Mouse (Mus musculus) heart, postnatal 36 days (tissue): ENCODE results near the gene Galnt7. TPM values are rescaled to one million over a fixed set of nuclear protein-coding genes. Genes with fewer than 3 reads are reported as not detected.
A peak's percentile ranks its signal among the peaks of the same experiment; 100 is the strongest.
"Not testable (repeated sequence)": the region's sequence is repeated elsewhere in the genome, so short reads cannot be mapped to it uniquely, and the experiment has no call there.

Experiments
- DNase-seq, 2 experiments: peaks; one replicate each; pipeline ENCODE4 v3.0.0; 2021 to 2022
- intact Hi-C: fragments of 180-260 bp; cut with DNase I; formaldehyde crosslinking; loops from one replicate; pipeline ENCODE4 v1.15.1; 2025
- total RNA-seq, 2 experiments: library from RNA; stranded (reverse); gene quantifications; 2 replicates each; pipeline ENCODE4 v1.2.3; 2021

The Galnt7 gene
- total RNA-seq, 2 experiments from 2014 or later: 3.9 to 5.9 TPM

DNA sequence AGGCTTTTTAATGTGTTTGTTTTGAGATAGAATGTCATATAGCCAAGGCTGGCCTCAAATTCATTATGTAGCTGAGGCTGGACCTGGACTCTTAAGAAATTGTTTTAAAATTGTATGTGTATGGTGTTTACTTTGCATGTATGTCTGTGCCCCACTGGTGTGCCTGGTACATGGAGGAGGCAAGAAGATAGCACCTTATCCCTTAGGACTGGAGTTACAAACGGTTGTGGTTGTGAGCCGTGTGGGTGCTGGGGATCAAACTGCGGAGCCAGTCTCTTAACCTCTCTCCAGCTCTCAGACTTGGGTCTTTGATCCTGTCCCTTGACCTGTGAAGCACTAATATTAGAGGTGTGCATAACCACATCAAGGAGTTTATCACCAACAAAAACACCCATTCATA lies 106.0 kb downstream of the Galnt7 start:
- intact Hi-C loops: no loop called here
- DNase-seq: no peak

DNA sequence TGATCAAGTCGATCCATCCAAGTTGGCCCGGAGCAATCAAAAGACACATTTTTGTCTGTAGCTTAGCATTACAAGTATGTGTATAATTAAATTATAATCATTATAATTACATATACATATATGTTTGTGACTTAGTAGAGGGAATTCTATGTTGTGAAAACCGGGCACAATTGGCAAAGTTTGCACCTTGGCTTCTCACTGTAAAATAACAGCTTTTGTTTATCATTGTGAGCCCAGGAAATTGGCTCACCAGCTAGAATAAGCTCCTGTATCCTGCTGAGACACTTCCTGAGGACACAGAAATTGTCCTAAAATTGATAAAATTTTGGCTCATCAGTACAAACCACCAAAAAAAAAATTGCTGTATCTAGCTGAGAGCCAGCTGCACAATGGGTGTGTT lies 106.4 kb downstream of the Galnt7 start:
- no peak for DNase-seq
- intact Hi-C loops: no loop called here

DNA sequence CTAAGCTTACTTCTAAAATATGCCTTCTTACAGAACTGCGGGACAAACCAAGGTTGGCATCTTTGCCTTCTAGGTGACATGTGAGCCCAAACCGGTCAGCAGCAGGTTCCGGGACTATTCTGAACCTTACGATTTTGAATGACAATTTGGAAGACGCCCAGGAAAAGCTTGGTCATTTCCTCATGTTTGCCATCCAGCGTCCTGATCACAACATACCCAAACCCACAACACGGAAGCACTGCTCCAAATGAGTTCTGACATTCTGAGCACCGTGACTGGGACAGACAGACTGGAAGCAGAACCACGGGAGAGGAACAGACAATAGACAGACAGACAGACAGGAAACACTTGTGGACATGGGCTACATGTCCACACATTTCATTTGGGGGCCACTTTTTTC lies 111.4 kb downstream of the Galnt7 start:
- peak in 1 of 2 experiments; percentile 7 for DNase-seq
- intact Hi-C loops: loop anchor here (2.0 kb wide), 2 partner anchors 31 to 249 kb away; no protein-coding TSS in a partner anchor

DNA sequence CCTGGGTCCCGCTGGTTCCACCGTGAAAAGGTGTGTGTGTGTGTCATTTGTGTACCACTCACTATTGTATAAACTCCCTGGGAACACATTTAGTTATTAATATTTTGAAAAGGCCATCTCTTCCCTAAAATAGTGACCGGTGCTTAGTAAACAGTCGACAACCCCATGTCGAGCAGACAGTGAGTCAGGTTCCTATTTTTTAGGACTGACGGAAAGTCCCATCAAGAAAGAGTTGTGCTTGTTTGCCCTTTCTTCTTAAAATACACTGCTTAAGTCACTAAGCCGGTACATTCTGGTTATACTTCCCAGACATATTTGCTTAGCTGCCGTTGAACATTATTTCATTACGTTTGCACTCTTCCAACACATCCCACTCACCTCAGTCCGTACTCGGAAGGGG lies 111.9 kb downstream of the Galnt7 start:
- DNase-seq: no peak
- intact Hi-C loops: loop anchor here (1.0 to 2.0 kb wide), 3 partner anchors 32 to 259 kb away; no protein-coding TSS in a partner anchor

DNA sequence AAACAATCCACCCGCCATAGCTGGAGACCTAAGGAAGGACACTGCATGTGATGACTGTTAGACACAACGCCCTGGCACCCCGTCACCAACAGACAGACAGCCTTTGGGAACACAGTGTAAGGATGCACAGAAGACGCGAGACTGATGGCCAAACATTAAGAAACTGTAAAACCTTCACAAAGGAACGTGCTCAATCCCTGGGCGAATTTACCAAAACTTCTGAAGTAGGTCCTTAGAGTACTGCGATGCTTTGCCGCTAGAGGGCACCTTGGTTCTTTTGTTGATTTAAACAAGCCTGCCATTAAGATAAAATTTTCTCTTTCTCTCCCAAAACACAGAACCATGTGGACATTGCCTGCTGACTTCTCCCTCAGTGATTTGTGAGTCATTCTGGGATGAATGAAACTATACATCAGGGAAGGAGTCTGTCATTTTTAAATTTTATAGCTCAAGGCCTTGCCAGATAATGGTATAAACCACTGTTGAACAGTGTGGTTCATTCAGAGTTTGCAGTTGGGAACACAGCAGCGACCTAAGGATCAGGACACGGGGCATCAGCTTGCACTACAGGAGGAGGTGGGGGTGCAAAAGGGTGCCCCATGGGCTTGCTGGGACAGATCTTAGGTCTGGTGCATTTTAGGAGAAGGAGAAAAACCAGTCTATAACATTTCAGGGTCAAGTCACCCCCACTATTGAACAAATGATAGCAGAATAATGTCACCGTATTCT lies 112.6 kb downstream of the Galnt7 start:
- intact Hi-C loops: loop anchor here (1.0 to 2.0 kb wide), 3 partner anchors 33 to 260 kb away; no protein-coding TSS in a partner anchor
- peak; percentile 68 to 78 for DNase-seq

DNA sequence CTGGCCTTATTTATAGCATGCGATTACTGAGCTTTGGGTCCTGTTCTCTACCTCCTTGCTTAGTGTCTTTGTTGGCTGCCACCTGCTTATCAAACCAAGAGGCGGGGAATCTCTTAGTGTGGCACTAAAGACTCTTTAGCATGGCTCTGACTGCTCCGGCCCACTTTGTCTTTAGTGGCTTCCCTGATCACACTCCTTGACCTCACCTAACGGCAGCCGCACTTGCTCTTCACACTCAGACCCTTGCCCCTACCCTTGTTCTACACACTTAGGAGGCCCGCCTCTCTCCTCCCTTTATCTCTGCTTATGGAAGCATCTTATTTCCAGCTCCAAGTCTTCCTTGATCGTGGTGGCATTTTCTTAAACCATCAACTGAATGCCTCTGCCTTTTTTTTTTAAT lies 114.2 kb downstream of the Galnt7 start:
- intact Hi-C loops: loop anchor here (10.0 kb wide), 2 partner anchors 654 to 854 kb away; no protein-coding TSS in a partner anchor
- no peak for DNase-seq

DNA sequence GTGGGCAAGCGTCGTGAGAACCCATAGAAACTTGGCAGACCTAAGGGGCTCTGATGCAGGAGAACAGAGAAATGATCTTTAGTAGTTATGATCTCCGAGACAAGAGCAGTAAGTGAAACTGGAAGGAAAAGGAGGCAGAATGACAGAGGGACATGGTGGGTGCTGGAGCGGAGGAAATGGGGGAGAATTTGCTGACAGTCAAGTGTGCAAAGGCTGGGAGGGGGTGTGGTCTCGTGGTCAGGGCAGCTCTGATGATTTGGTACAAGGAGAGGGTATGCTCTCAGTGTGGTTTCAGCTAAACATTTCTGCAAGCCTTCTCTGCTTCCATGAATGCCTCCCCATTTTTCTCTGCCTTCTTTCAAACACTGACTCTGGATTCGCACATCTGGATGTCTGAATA lies 116.7 kb downstream of the Galnt7 start:
- intact Hi-C loops: loop anchor here (10.0 kb wide), 2 partner anchors 651 to 851 kb away; no protein-coding TSS in a partner anchor
- DNase-seq: no peak

DNA sequence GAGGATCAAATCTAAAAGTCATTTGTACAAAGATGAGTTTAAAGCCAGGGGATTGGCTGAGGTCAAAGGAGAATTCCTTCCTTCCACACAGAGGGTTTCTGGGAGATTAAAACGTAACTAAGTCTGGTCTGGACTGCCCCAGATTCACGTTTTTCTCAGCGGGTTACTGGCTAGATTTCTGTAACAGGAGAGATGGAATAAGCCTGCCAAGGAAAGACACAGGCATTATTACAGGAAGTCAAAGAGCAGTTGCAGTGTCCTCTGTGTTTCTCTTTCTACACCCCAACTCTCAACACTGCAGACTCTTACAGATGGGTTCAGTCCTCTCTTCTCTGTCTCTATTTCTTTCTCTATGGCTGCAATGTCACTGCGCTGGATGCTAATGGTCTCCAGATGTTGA lies 118.3 kb downstream of the Galnt7 start:
- intact Hi-C loops: loop anchor here (5.0 to 10.0 kb wide), 3 partner anchors 182 to 850 kb away; no protein-coding TSS in a partner anchor

DNA sequence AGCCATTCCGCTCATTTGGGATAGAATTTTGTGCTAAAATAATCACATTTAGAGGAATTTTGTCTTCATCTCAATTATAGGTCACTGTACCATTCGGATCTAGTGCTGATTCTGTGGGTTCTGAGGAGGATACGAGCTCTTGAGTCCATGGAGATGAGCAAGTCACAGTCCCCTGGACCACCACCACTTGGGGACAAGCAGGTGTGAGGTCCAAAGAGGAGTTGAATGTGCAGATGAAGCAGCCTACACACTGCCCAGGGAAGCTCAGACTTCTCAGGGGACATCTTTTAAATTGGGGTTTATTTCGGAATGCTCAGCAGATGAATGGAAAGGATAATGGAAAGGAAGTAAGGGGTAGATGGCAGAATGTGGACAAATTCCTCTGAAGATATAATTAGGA lies 119.7 kb downstream of the Galnt7 start:
- no peak for DNase-seq
- intact Hi-C loops: loop anchor here (5.0 to 10.0 kb wide), 3 partner anchors 181 to 848 kb away; no protein-coding TSS in a partner anchor

More for the DNA sequence above, 118.3 kb downstream of the Galnt7 start:
- DNase-seq: no peak

DNA sequence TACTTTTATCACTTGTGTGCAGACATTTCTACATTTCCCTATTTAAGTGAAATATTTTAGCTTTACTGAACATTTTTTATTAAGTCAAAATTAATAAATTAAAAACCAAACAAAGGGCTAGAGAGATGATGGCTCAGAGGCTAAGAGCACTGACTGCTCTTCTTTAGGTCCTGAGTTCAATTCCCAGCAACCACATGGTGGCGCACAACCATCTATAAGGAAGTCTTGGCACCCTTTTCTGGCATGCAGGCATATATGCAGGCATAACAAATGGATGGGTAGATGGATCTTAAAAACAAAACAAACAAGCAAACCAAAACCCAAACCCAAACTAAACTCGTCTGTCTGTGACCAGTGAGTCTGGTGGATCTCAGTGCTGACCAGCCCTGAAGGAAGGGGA lies 120.6 kb downstream of the Galnt7 start:
- no peak for DNase-seq
- intact Hi-C loops: loop anchor here (5.0 to 10.0 kb wide), 3 partner anchors 180 to 847 kb away; no protein-coding TSS in a partner anchor

DNA sequence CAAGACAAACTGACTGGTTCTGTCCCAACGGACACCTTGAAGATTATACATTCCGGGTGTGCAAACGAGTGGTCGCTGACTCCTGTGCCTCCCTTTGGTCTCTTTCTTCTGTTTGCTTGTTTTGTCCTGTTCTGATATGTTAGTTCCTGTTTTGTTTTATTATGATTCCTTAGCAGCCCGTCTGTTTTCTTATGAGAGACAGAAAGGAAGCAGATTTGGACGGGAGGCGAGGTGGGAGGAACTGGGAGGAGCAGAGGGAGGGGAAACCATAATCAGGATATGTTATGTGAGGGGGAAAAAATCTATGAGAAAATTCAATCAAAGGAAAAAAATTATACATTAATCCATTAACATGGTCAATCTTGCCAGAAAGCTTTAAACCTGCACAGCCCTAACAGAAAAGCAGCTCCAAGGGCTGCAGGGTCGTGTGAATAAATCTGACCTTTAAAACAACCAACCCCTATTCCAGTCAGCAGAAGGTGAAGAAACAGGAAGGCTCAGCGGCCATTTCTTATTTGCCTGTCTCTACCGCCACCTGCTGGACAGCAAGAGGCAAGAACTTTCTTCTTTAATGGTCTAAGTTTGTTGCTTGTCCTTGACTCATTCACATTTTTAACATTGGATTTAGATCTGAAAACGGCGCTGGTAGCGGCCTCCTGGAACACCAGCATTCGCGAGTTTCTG lies 122.0 kb downstream of the Galnt7 start:
- peak; percentile 88 for DNase-seq
- intact Hi-C loops: loop anchor here (1.0 to 10.0 kb wide), 4 partner anchors 102 to 846 kb away; no protein-coding TSS in a partner anchor

DNA sequence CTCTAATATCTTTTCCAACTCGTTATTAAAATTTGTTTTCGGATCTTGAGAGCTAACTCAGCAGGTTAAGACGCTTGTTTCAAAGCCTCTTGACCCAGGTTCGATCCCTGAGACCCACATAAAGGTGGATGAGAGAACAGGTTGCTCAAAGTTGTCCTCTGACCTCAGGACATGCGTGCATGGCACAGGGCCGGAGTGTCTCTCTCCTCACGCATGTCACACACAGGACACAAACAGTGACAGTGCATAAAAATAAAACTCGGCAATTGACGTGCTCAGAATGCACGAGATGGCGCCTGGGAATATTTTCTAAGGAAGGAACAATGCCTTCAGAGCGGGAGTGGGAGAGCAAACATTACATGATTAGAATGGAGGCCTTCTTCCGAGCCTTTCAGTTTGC lies 122.6 kb downstream of the Galnt7 start:
- intact Hi-C loops: loop anchor here (5.0 to 10.0 kb wide), 3 partner anchors 178 to 845 kb away; no protein-coding TSS in a partner anchor

DNA sequence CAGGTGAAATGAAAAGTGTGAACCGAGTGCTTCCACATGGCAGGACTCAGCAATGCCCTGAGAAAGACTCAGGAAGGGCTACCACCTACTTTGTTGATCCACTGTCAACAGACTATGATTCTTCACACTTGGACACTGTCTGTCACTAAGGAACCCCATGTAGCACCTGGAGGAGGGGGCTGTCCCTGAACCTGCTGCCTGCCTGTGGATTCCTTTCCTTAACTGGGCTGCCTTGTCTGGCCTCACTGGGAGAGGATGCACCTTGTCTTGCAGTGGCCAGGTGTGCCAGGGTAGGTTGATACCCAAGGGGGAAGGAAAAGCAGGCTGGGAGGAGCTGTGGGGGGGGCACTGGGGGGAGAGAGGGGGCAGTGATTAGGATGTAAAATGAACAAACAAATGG lies 124.8 kb downstream of the Galnt7 start:
- DNase-seq: no peak

More for the DNA sequence above, 122.6 kb downstream of the Galnt7 start:
- no peak for DNase-seq

DNA sequence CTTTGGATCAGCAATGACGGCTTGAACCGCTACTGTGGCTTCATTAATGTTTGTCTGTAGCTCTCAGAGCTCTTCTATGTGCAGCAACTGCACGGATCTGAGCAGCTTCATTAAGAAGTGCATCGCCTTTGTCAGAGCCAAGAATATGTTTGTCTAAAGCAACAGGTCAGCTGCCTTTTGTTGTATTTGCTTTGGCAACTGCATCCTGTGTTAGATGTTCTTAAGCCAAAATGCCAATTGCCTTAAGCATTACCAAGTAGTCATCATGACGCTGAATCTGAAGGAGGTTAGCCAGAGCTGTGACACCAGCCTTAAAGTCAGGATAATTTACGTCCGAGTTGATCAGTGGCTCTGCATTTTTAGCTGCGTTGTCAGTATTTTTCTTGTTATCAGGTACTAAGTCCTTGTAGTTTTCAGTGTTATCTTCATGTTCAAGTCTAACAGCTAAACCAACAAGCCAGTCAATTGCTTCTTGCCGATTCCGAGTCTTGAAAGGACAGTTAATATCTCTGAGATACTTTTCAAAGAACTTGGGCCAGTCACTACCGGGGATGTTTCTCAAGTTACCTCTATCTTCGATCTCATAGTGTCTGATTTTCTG lies 132.5 kb downstream of the Galnt7 start:
- no peak for DNase-seq
- intact Hi-C loops: loop anchor here (10.0 kb wide), 1 partner anchor 795 kb away; no protein-coding TSS in a partner anchor

More for the DNA sequence above, 124.8 kb downstream of the Galnt7 start:
- intact Hi-C loops: loop anchor here (2.0 to 10.0 kb wide), 2 partner anchors 15 to 803 kb away; no protein-coding TSS in a partner anchor

DNA sequence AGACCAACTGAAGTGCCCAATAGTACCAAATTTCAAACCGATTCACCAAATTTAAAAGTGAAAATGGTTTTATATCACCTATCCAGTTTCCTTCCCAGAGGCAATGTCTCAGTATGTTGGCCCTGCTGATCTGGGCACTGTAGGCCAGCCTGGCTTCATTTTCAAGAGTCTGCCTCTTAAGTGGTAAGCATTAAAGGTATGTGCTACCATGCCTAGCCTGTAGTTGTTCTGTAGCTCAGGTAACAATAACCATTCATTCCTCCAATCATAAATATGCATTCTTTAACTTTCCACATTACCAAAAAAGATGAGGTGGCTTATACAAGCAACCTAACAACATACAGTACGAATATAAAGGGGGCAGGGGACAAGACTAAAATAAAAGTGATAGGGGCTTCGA lies 135.1 kb downstream of the Galnt7 start:
- intact Hi-C loops: no loop called here
- DNase-seq: no peak

DNA sequence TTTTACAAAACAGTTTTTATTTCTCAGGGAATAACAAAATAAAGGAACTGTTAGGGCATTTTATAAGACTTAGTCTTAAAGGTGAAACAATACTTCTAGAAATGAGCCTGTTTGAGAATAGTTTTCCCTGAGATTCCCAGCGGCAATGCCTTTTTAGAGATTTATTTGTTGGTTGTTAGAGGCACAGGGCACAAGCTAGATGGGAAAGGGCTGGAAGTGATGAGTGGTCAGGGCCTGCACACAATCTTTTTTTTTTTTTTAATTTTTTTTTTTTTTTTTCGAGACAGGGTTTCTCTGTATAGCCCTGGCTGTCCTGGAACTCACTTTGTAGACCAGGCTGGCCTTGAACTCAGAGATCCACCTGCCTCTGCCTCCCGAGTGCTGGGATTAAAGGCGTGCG lies 136.1 kb downstream of the Galnt7 start:
- DNase-seq, intact Hi-C loops: not testable (repeated sequence)

DNA sequence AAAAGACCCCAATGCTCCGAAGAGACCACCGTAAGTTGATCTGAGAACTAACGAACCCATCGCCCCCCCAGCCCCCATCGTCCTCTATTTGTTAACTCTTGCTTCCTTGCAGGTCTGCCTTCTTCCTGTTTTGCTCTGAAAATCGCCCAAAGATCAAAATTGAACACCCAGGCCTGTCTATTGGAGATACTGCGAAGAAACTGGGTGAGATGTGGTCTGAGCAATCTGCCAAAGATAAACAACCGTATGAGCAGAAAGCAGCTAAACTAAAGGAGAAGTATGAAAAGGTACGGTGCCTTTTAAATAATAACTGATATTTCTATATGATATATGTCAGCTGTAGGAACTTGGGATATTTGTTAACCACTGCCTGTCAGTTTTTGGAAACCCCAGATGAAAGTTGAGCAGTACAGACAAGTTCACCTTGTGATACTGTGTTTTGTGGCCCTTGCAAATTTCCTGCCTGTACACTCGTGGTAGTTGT lies 139.6 kb downstream of the Galnt7 start:
- intact Hi-C loops: loop anchor here (2.0 to 5.0 kb wide), 3 partner anchors 16 to 156 kb away; no protein-coding TSS in a partner anchor
- DNase-seq: not testable (repeated sequence)

DNA sequence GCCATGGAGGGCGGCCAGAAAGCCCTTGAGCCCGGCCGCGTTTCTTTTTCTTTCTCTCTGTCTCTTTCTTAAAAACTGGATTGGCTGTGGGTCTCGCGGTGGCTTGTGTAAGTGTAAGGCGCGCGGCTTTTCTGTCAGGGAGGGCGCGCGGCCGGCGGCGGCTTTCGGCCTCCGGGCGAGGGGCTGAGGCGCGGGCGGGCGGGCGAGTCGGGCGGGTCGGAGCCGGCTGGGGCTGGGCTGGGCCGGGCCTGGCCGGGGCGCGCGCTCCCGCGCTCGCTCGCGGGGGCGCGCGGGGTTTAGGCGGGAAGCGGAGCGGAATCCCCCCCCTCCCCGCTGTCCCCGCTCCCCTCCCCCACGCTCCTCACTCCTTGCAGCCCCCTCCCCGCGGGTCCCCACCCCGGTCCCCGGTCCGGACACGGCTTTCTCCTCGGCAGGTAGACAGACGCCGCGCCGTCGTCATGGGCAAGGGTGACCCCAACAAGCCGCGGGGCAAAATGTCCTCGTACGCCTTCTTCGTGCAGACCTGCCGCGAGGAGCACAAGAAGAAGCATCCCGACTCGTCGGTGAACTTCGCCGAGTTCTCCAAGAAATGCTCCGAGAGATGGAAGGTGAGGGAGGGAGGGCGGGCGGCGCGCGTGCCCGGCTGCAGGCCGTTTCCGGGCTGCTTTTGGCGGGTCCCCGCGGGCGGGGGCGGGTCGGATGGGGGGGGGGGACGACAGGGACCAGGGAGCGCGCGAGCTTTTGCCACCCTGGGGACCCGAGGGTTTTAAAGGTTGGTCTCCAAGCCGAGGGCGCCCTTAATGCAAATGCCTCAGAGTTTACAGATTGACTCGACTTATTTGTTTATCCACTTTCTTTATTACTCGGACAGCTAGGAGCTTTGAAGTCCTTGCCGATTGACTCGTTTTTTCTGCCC lies 140.4 kb downstream of the Galnt7 start:
- intact Hi-C loops: loop anchor here (2.0 to 5.0 kb wide), 3 partner anchors 16 to 155 kb away; no protein-coding TSS in a partner anchor
- DNase-seq: peak; percentile 21 to 40
